Mouse (Mus musculus) heart, postnatal 14 days (tissue): ENCODE measurements around the gene Siah3. TPM values are rescaled to one million over a fixed set of nuclear protein-coding genes. Genes with fewer than 3 reads are reported as not detected.
"Not testable (repeated sequence)": the region's sequence is repeated elsewhere in the genome, so short reads cannot be mapped to it uniquely, and the experiment has no call there.

Experiments
- DNase-seq, 2 experiments: peaks; one replicate each; pipeline ENCODE4 v3.0.0; 2021 to 2022
- intact Hi-C: fragments of 180-260 bp; cut with DNase I; formaldehyde crosslinking; loops from one replicate; pipeline ENCODE4 v1.15.1; 2025
- long read RNA-seq, 2 experiments: library from polyadenylated mRNA; stranded (forward); transcript quantifications; one replicate each; pipeline ENCODE4 v2.0.0; 2021
- total RNA-seq, 2 experiments: library from RNA; stranded (reverse); gene quantifications; 2 replicates each; pipeline ENCODE4 v1.2.3; 2021

The Siah3 gene
- under 1 TPM in 1 of 2 experiments, not detected in 1; 0.05 TPM for total RNA-seq
- long read RNA-seq, experiment 1 = 0 reads
- long read RNA-seq, experiment 2 = 0 reads

DNA sequence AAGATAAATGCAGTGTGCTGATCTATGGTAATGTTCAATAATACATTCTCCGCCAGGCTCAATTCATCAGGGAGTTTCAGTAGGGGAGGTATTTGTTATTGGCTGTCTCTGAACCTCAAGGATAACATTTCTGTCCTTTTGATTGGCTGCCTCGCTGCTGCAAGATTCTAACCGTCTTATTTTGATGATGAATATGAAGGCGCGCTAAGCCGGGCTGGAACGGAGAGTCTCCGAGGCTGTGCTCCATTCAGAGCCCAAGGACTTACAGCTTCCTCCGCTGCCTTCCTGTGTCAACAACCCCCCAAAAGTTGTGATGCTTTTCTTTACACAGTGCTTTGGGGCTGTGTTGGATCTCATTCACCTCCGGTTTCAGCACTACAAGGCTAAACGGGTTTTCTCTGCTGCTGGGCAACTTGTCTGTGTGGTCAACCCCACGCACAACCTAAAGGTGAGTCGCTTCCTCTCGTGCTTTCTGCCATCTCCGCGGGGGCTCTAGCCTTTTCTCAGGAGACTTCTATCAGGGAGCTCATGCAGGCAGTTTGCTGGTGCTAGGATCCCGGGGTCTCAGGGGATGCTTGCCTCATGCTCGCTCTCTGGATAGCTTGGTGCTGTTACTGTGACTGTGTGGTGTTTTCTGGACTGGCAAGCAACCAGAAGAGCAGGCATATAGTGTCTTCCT lies at the start of gene Siah3:
Siah3 (plus strand) TSS at position 240 of the 679 bp plus-strand sequence.
- DNase-seq = no peak
- intact Hi-C loops = no loop called here

DNA sequence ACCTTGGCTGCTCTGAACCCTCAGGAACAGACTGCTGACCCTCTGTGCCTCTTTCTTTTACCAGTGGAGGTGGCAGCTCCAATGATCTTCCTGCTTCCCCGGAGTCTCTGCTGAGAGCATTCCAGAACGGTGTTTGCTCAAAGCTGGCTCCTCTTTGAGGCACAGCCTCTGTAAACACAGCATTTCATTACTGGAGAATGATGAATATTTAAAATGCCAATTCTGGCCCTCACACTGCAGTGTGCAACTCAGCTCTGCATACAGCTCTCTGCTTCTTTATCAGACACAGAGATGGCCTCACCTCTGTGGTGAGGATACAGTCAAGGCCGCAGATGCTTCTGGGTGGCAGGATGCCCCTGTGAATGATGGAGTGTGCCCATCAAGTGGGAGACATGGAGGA lies 46.0 kb upstream of the Siah3 start:
- intact Hi-C loops = no loop called here
- no peak for DNase-seq

DNA sequence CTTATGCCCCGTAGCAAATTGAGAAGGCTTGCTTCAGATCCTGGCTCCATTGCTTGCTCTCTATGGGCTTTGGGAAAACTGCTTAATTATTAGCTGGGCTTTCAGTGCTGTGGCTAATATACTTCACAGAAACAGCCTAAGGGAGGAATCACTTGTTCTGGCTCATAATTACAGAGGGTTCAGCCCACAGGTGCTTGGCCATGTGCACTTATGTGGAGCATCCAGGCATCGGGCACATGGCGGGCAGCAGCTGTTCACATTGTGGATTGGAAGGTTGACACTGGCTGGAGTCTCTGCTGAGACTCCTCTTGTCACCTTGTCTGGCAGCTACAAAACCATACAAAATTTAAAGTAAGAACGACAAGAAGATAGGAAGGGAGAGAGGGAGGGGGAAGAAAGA lies 45.4 kb upstream of the Siah3 start:
- no peak for DNase-seq
- intact Hi-C loops = no loop called here

DNA sequence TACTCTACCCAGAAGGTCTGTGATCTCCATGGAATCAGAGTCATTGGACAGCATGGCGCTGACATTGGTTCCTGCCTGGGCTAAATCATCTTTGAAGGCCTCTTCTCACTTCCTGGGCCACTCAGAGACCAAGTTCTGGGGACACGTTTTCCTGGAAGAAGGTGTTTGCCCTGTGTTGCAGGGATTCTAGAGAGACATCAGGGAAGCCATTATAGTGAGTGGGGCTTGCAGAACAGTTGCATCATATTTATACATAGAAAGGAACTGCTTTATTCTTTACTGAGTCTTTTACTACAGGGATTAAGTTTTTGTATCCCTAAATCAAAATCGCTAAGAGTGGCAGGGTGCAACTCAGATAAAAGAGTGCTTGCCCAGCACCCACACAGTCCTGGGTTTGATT lies 37.1 kb upstream of the Siah3 start:
- intact Hi-C loops = no loop called here
- no peak for DNase-seq

DNA sequence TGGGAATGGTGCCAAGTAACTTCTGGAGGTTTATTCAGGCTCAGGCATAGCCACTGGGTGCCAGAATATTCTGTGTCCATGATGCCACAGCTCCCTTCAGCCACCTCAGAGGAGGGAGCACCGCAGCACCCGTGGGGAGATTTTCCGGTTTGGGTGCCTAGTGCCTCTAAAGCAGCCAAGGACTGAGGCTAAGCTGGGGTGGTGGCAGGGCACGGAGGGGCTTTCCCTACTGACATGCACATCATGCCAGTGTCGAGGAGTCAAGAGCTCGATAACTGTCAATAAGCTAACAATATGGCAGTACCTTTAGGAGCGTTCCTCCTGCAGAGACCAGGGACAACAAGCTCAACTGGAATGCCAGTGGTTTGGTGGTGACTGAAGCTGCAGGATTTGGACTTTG lies 35.9 kb upstream of the Siah3 start:
- intact Hi-C loops = no loop called here
- DNase-seq = no peak

DNA sequence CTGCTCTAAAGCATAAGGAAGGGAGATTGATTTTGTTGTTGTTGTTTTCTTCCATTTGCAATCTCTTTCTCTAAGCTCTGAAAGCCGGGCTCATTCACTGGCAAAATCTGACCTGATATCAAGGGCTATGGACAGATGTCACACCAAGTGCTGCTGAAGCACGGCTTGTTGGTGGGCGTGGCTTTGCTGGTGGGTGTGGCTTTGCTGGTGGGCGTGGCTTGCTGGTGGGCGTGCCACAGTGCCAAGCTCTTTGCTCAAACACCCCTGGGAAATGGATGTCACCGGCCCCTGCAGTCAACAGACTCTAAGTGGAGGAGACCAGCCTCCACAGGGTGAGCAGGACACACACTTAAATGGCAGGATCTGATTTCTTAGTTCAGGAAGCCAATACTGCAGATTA lies 35.0 kb upstream of the Siah3 start:
- intact Hi-C loops = no loop called here
- DNase-seq = no peak

DNA sequence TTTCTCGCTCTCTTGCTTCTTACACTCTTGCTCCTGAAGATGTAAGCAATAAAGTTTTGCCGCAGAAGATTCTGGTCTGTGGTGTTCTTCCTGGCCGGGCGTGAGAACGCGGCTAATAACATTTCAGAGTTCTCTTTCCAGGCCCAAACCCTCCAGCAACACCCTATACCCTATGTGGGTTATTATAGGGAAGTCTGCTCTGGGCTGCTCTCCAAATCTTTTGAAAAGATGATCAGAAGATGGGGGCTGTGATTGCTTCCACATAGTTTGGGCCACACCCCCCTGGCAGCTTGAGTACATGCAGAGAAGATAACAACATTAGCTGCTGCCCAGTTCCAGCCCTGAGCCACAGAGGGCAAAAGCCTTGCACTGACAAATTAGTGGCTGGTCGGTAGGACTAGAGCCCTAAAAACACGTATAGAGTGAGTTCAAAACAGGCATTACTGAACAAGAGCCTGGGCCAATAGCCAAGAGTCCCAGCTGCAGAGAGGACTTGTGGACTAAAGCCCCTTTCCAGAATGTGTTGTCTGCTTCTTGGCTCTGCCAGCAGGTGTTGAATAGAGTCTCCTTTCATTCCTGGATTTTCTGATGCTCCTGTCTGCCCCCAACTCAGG lies 24.5 kb upstream of the Siah3 start:
- intact Hi-C loops = no loop called here
- DNase-seq = no peak

DNA sequence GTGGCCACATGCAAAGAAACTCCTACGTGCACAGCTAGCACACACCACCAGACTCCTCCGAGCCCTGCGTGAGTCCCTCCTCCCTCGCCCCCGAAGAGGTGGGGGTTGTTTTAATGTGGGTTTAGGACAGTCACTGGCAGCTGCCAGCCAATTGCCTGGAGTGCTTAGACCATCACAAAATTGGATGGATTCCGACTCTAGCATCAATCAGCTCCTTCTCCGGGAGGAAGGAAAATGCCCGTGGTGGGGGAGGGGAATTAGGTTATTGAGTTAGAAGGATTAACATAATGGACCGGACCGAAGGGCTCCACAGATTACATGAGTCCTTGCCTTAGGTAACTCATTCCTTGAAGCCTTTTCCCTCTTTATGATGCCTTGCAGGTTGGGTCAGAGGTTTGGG lies 22.9 kb upstream of the Siah3 start:
- intact Hi-C loops = no loop called here
- DNase-seq = no peak

DNA sequence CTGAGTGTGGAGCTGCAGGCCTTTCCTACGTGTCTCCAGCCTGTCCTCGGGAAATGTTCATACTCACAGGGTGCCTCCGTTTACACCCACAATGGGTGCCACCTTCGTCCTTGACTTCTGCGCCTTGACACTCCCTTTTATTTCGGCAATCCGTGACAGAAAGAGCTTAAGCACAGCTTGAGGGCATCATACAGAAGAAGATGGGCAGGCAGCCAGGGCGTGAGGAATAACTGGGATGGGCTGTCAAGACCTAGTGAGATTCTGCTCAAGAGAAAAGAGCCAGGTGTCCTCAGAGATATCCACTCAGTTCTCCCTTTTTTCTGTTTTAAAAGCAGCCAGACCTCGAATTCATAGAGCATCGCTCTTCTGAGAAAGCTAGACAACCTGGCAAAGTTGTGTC lies 21.2 kb upstream of the Siah3 start:
- intact Hi-C loops = no loop called here
- DNase-seq = no peak

DNA sequence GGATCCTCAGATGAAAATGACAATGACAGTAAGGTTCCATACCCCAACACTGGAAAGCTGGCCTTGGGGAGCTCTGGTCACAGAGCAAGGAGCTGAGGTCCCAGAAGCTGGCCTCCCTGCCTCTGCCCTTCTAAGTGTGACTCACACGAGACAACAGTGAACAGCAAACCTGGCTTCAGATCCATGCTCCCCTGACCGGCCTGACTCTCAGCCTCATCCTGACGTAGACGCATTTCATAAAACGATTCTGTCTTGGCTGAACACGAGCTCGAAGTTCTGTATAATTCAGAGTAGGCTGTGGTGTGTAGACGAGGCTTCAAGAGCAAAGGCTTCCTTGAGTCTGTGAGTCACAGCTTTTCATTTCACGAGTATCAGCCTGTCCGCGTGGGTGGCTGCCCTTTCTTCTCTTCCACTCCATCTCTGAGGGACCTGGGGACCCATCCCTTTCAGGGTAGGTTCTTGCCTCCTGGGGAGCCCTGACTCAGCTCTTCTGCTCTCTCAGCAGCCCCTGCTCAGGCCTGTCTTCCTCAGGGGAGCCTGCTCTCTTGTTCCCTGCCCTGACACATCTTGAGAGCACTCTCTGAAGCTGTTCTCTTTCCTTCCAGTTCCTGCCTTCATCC lies 11.2 kb upstream of the Siah3 start:
- intact Hi-C loops = loop anchor here (5.0 kb wide), 1 partner anchor 157 kb away; no protein-coding TSS in a partner anchor

DNA sequence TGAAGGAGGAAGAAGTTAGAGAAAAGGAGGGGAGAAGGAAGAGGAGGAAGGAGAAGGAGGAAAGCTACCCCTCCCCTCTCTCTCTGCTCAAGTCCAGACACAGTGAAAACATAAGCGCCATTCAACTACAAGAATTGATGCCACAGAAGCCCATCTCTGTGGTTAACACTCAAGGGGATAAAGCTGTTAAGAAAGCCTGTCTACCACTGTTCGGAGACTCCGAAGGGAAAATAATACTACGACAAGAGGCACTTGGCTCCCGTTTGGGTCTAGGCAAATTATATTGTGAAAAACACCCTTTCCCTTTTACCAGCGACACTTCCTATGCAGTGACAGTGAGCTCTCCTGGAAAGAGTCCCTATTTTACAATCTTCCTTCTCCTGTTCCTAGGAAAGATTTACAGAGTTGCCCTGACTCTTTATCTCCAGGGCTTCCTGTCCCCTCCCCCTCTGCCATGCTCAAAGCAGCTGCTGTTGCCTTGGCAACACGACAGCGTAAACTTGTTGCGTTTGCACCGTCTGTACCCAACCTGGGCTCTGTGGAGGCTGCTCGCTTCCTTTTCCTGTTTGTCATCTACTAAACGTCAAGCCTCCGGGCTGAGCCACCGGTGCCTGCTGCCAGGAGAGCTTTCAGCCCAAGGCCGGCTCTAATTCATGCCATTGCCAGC lies 10.4 kb upstream of the Siah3 start:
- intact Hi-C loops = loop anchor here (5.0 kb wide), 1 partner anchor 158 kb away; no protein-coding TSS in a partner anchor
- peak; percentile 47 to 62 for DNase-seq

More for the DNA sequence above, 11.2 kb upstream of the Siah3 start:
- DNase-seq = no peak

DNA sequence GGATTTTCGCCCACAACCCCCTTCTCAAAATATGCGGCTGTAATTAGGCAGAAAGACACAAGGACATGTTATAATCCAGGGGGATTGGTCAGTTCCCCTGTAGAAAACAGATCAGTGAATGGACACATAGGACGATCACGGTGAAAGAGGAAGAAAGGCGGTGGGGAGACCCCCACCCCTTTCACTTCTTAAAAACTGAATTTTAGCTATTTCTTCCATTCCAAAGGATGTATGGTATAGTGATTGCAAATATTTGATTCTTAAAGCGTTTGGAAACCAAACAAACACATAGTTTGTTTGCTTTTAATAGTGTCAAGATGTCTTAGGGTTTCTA lies 9.9 kb upstream of the Siah3 start:
- intact Hi-C loops = loop anchor here (5.0 kb wide), 1 partner anchor 159 kb away; no protein-coding TSS in a partner anchor

DNA sequence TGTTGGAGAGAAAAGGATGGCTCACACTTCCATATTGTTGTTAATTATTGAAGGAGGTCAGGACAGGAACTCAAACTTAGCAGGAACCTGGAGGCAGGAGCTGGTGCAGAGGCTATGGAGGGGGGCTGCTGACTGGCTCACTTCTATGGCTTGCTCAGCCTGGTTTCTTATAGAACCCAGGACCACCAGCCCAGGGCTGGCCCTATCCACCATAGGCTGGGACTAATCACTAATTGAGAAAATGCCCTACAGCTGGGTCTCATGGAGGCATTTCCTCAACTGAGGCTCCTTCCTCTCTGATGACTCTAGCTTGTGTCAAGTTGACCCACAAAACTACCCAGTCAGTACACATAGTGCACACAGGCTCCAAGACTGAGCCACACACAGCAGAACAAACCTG lies 9.5 kb upstream of the Siah3 start:
- intact Hi-C loops = loop anchor here (5.0 kb wide), 1 partner anchor 159 kb away; no protein-coding TSS in a partner anchor

More for the DNA sequence above, 9.9 kb upstream of the Siah3 start:
- no peak for DNase-seq

DNA sequence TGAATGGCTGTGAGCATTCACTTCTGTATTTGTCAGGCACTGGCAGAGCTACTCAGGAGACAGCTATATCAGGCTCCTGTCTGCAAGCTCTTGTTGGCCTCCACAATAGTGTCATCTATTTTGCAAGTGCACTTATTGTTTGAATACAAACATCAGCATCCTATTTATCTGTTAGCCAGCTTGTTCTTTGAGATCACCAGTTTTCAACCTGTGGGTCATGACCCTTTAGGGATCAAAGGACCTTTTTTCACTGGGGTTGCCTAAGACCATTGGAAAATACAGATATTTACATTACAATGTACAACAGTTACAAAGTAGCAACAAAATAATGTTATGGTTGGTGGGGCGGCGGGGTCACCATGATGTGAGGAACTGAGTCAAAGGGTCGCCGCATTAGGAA lies 1.9 kb upstream of the Siah3 start:
- intact Hi-C loops = no loop called here
- no peak for DNase-seq

More for the DNA sequence above, 9.5 kb upstream of the Siah3 start:
- DNase-seq = not testable (repeated sequence)

DNA sequence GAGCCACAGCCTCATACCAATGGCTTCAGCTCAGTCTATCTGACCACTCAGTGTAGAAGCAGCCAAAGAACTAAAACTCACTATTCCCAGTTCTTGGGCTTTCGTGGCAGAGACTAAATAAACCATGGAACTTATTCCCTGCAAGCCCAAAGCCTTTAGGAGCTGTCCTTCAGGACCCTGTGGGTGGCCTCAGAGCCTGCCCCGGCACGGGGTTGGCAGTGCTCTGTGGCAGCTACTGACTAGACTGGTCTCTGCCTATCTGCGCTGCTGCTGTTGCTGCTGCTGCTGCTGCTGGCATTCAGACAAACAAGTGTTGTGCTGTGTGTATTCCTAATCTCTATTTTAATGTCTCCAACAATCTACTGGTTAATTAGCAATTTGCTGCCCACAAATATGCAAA lies 1.1 kb upstream of the Siah3 start:
- intact Hi-C loops = no loop called here
- DNase-seq = peak in 1 of 2 experiments; percentile 40

DNA sequence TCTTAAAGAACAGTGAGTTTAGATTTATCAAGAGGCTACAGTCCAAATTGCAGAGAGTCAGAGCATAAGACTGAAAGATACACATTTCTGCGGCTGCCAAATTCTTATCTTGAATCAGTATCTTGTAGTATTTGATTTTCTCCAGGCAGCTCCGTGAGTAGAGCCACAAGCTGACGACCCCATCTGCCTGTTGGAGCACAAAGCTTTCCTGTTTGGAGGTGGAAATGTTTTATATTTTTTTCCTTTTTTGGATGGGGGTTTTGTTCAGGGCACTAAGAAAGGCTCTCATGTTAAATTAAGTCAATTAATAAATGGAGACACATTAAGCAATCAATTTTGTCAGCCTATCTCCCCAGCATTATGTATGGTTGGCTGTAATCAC lies 430 bp upstream of the Siah3 start:
- intact Hi-C loops = no loop called here
- DNase-seq = no peak

DNA sequence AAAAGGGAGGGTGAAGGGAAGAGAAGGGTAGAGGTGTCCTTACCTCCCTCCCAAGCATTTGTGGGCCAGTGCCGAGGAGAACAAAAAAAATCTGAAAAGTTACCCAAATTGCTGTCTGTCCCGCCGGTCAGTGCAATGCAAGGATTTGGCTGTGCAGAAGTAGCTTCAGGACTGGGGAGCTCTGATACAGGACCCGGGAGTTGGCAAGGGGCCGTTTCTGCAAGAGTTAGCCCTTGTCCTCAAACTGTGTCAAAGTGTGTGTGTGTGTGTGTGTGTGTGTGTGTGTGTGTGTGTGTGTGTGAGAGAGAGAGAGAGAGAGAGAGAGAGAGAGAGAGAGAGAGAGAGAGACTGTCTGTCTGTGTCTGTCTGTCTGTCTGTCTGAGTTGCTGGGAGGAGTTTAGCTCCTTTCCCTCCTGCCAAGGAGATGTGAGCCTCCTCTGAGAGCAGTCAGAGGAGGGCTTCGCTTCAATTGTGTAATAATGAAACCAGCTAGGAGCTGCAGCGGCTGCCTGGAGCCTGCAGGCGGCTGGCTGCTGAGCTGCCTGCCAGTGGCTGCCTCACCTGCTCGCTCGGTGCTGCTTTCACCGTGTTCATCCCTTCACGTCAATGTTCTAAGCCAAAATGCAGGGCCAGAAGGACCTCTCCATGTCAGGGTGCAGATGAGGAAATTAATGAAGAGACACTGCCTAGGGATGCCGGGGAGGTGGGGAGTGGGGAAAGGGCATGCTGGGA lies 873 bp downstream of the Siah3 start:
- intact Hi-C loops = no loop called here
- DNase-seq = peak; percentile 15 to 31

DNA sequence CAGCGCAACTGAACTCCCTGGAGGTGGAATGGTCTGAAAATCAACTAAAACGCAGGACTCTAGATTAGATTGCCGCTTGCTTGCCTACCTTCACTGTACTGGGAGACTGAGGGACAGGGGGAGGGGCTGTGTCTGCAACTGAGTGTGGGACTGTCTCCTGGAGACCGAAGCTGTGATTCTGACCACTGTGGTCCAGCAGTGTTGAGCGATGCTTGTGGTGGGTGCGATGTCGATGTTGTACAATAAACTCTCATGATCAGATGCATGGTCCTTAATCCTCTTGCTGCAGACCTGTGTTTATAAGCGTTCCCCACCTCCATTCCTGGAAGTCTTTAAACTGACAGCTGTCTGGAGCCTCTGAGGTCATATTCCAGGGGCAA lies 1.4 kb downstream of the Siah3 start:
- intact Hi-C loops = no loop called here
- no peak for DNase-seq

DNA sequence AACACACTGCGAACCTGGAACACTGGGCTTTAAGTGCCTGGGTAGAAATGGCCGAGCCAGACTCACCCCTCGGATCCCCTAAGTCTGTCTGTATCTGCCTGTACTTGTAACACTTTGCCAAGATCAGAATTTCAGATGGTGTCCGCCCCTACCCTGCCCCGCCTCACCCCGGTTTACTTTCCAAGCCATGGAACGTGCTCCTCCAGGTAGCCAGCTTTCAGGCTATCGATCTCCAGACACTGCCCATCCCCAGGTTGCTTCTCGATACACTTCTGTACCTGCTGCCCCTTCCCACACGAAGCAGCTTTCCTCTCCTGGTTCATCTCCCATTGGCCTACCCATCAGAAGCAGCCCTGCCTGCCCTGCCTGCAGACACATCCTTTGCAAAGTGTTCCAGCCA lies 3.6 kb downstream of the Siah3 start:
- intact Hi-C loops = no loop called here
- DNase-seq = no peak

DNA sequence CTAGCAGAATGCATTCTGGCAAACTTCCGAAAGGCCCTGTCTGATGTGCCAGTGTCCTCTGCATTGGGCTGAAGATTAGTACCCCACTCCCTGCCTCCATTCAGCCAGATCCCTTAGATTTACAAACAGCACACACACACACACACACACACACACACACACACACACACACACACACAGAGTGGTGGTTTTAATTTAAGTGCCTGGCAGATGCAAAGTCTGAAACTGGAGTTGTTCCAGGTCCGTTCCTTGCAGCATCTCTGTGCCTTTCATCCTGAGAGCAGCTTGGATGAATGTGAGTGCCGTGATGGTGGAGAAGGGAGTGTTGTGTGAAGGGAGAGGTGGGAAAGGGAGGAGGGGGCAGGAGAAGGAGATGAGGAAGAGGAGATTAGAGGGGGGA lies 4.2 kb downstream of the Siah3 start:
- intact Hi-C loops = no loop called here
- DNase-seq = no peak

DNA sequence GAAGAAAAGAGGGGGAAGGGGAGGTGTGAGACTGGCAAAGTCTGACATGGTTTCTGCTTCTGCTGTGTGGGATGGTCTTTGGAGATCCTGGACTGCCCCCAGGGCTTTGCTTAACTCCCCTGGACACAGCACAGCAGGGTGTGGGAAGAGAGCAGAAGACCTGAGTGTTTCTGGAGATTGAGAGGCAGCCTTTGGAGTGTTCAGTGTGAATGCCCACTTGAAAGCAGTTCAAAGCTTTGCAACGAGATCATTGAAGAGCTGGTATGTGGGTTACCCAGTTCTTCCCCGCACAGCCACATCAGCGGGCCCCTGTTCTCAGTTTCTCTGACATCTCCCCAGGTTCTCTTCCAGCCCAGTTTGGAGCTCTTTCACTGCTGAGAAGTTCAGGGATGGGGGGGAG lies 4.7 kb downstream of the Siah3 start:
- intact Hi-C loops = no loop called here
- DNase-seq = no peak
